Mouse (Mus musculus) midbrain, embryonic 10.5 days (tissue): ENCODE data around the gene Rasa3. TPM values are rescaled to one million over a fixed set of nuclear protein-coding genes. Genes with fewer than 3 reads are reported as not detected.

Experiments
- DNase-seq: peaks from one replicate; pipeline ENCODE4 v3.0.0-alpha.2; 2017; ENCODE audit warnings: low spot score
- H3K27ac ChIP-seq: fragments of 300-500 bp; sonication (generic); replicated peaks from 2 replicates; pipeline ENCODE4 v1.5.1; 2016; ENCODE audit warnings: mild to moderate bottlenecking
- H3K27me3 ChIP-seq: fragments of 300-500 bp; sonication (generic); 2 replicates; pipeline ENCODE4 v1.6.1; 2016; ENCODE audit warnings: low read depth, mild to moderate bottlenecking; ENCODE audit not compliant: poor library complexity, severe bottlenecking
- H3K36me3 ChIP-seq: fragments of 300-500 bp; sonication (generic); 2 replicates; pipeline ENCODE4 v1.6.1; 2016; ENCODE audit warnings: mild to moderate bottlenecking, moderate library complexity
- H3K4me1 ChIP-seq: fragments of 300-500 bp; sonication (generic); 2 replicates; pipeline ENCODE4 v1.6.1; 2016
- H3K4me3 ChIP-seq: fragments of 300-500 bp; sonication (generic); 2 replicates; pipeline ENCODE4 v1.5.1; 2016; ENCODE audit warnings: mild to moderate bottlenecking, moderate library complexity
- H3K9me3 ChIP-seq: fragments of 300-500 bp; sonication (generic); replicated peaks from 2 replicates; pipeline ENCODE4 v1.6.1; 2016; ENCODE audit warnings: mild to moderate bottlenecking
- WGBS: fragments of 180-500 bp; shearing (Covaris S2); methylation state at CpG from one replicate; pipeline ENCODE4 v1.1.7; 2016; 5-methylcytosine and 5-hydroxymethylcytosine counted together
- polyA plus RNA-seq: library from polyadenylated mRNA; unstranded; fragments of >200 nt; fragmentation: Nextera tagmentation; extraction: Ambion mirVana; gene quantifications from 2 replicates; pipeline ENCODE4 v1.2.1, GENCODE M21; 2016

Rasa3 gene
- polyA plus RNA-seq, 1 experiment from 2014 or later = 27.4 TPM

DNA sequence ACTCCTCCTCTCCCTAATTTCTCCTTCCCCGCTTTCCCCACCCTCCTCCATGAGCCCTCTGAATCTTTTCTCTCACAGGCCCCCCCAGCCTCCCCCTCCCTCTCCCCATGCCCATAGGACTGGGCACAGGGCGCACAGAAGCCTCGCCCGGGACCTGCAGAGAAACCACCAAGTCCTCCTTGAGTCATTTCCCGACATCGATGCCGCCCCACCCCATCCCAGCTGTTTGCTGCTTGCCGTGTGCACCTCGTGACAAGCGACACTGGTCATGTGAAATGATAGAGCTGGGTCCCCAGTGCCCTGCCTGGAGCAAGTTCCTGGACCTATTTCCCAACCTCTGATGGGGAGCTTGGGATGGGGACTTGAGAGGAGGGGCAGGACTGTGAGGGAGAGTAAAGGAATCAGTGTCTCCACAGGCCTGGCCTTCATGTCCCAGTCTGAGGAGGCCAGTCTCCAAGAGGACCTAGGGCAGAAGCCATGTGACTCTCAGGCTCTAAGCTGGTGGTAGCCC lies 53.4 kb downstream of the Rasa3 start:
- peak overlapping the region; percentile 85 for H3K27ac ChIP-seq
- no peak for DNase-seq
- no peak overlapping the region for H3K4me3 ChIP-seq
- no peaks in the 10 kb centered on the region; the same call in 1 of the 2 replicates for H3K9me3 ChIP-seq
- H3K4me1 ChIP-seq = peaks cover 27% of the 10 kb centered on the region
- H3K36me3 ChIP-seq = peaks cover 15% of the 10 kb centered on the region
- H3K27me3 ChIP-seq = no peaks in the 10 kb centered on the region
- 84% methylated on average over 10 of the region's 10 CpGs for WGBS

DNA sequence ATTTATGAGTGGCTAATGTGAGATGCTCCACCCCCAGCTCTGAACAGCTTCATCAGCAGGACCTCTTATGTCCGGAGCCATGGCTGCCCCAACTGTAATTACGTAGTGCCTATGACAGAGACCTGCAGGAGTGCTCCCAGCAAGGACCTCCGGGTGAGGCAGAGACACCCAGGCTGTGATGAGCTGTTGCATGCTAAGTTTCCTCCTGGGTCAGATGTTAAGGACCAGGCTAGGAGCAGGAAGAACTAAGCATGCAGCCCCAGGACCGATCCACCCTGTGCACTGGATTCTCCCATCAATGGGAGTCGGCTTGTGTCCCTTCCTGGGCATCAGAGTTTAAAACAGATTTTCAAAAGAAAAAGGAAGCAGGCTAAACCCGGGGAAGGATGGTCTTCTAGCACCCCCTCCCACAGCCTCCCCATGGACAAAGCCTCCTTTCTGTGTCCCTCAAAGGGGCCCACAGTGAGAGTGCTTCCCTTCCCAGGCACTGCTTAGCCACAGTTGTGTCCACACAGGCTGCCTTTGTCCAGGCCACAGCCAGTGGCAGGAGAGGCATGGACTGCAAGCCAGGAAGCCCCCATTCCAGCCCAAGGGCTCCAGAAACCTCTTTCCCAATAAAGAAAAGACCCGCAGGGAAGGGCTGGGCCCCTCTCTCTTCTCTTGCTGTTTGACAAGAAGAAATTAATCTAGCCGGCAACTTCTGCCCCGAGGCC lies 54.2 kb downstream of the Rasa3 start:
- Histone ChIP-seq H3K4me3 (no peak overlapping the region), H3K36me3 (peaks cover 15% of the 10 kb centered on the region), H3K27ac (peak overlapping the region; percentile 85), H3K4me1 (peaks cover 27% of the 10 kb centered on the region), H3K9me3 (no peaks in the 10 kb centered on the region; the same call in 1 of the 2 replicates), H3K27me3 (no peaks in the 10 kb centered on the region)
- peak; percentile 31 for DNase-seq
- 55% methylated on average over 9 of the region's 9 CpGs for WGBS

DNA sequence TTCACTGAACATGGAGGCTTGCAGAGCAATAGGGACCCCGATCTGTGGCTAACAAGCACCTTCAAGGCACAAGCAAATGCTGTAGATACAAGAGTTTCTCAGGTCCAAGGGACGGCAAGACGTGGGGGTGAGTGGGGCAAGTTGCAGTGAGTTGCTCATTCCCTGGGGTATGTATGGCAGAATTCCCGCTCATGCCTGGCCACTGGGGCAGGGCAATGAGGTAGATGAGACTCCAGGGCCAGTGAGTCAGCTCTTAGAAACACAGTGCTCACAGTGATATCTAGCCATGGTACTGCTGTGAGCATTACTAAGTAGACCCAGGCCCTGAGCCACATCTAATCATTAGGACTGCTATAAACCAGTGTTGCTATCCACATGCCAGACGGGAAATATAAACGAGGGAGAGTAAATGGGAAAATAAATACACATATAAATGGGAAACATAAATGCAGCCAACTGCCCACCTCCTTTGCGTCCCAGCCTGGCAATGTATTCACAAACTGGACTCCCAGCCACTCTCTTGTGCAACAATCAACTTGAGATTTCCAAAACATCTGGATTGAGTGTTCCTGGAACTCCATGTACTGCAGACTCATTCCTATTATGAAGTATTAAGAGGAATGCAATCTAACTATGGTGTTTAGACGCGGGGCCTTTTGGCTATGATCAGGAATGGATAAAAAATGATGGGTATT lies 57.0 kb downstream of the Rasa3 start:
- H3K9me3 ChIP-seq = no peaks in the 10 kb centered on the region
- no peaks in the 10 kb centered on the region for H3K36me3 ChIP-seq
- DNase-seq = no peak
- 93% methylated on average over 9 of the region's 9 CpGs for WGBS
- no peak overlapping the region for H3K4me3 ChIP-seq
- H3K27ac ChIP-seq = no peak overlapping the region
- H3K4me1 ChIP-seq = peaks cover 27% of the 10 kb centered on the region
- no peaks in the 10 kb centered on the region for H3K27me3 ChIP-seq

DNA sequence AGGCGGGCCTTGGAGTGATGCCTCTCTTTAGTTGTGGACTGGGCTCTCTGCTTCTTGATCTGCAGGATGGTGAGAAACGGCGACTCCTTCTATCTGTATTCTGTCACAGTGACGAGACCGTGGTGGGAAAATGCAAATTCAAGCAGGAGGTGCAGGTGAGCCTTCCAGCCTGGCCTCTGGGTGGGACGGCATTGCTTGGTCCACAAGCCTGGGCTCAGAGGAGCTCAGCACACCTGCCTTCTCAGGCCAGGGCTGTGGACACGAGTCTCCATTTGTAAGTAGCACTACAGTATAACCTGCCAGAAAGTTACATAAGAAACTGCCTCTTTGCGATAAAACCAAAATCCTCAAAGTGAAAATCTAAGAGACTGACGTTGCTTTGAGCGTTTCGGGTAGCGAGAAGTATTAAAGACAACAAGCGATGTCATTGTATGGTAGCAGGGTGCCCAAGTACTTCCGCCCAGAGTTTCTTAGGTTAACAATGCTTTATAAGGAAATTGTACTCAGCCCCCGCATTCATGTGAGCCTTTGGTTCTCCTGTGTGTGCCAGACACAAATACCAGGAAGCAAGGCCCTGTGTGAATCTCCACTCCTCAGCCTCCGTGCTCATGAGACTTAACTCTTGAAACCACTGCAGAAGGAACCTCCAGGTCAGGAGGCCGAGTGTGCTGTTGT lies 60.4 kb downstream of the Rasa3 start:
- H3K27ac ChIP-seq = no peak overlapping the region
- no peak overlapping the region for H3K4me3 ChIP-seq
- 0 out of 2 replicates have a peak, but pooled peaks cover 3% of the 10 kb centered on the region for H3K4me1 ChIP-seq
- peaks cover 23% of the 10 kb centered on the region for H3K36me3 ChIP-seq
- no peak for DNase-seq
- 90% methylated on average over 17 of the region's 17 CpGs for WGBS
- H3K27me3 ChIP-seq = no peaks in the 10 kb centered on the region
- H3K9me3 ChIP-seq = no peaks in the 10 kb centered on the region; the same call in 1 of the 2 replicates

DNA sequence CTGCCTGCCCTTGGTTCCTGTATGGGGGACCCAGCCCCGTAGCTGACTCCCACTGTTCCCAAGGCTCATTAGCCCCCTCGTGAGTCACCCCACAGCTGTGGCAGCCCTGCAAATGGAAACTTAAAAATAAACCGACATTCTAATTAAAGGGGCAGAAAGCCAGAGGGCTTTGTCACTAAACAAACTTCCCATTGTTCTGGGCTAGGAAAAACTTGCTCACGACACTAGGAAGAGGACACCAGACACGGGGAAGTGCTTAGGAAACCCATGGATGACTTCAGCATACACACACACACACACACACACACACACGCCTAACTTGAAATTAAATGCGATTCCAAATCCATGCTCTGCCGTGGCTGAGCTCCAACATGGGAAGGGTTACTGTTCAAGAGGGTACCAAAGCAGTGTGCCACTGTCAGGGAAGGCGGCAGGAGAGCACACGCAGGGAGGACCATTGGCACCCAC lies 62.4 kb downstream of the Rasa3 start:
- 71% methylated on average over 10 of the region's 10 CpGs for WGBS
- DNase-seq = no peak
- H3K27ac ChIP-seq = no peak overlapping the region
- no peaks in the 10 kb centered on the region; the same call in 1 of the 2 replicates for H3K9me3 ChIP-seq
- H3K36me3 ChIP-seq = peaks cover 24% of the 10 kb centered on the region
- H3K27me3 ChIP-seq = no peaks in the 10 kb centered on the region
- H3K4me3 ChIP-seq = no peak overlapping the region
- 0 out of 2 replicates have a peak, but pooled peaks cover 3% of the 10 kb centered on the region for H3K4me1 ChIP-seq

DNA sequence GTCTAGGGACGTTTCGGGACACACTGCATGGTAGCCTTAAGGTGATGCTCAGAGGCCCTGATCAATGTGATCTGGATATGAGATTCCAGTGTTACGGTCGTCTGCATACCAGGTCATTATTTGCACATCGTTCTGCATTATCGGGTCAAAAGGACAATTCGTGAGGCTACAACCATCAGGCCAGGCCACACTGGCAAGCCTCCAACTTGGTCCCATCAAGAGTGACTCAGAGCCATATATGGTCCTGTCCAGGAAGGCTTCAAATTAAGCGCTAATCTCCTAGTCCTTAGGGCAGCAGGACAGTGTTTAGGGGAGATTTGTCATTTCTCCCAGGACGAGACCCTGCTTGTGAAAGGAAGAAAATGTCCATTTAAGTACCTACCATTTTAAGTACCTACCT lies 63.3 kb downstream of the Rasa3 start:
- DNase-seq = no peak
- H3K27ac ChIP-seq = no peak overlapping the region
- peaks cover 24% of the 10 kb centered on the region for H3K36me3 ChIP-seq
- no peak overlapping the region for H3K4me3 ChIP-seq
- no peaks in the 10 kb centered on the region; the same call in 1 of the 2 replicates for H3K9me3 ChIP-seq
- 92% methylated on average over 9 of the region's 9 CpGs for WGBS
- H3K4me1 ChIP-seq = 0 out of 2 replicates have a peak, but pooled peaks cover 3% of the 10 kb centered on the region
- no peaks in the 10 kb centered on the region for H3K27me3 ChIP-seq

DNA sequence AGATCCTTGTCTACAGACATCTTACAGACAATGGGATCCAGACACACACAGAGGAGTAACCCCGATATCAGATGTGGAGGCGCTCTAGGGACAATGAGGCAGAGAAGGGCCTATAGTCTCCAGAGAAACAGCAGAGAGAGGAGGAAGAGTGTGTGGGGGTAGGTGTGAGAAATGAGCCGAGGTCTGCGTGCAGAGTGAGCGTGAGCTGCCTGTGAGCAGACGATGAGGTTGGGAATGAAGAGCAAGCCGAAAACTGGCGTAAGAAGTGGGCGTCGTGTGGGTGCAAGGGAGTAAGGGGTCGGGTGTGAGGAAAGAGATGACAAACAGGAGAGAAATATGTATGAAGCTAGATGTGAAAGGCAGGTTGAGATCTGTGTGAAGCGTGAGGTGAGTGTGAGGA lies 65.7 kb downstream of the Rasa3 start:
- 92% methylated on average over 12 of the region's 12 CpGs for WGBS
- H3K9me3 ChIP-seq = no peaks in the 10 kb centered on the region; the same call in 1 of the 2 replicates
- 0 out of 2 replicates have a peak, but pooled peaks cover 3% of the 10 kb centered on the region for H3K4me1 ChIP-seq
- no peak for DNase-seq
- H3K27me3 ChIP-seq = no peaks in the 10 kb centered on the region
- H3K4me3 ChIP-seq = no peak overlapping the region
- peaks cover 24% of the 10 kb centered on the region for H3K36me3 ChIP-seq
- no peak overlapping the region for H3K27ac ChIP-seq

DNA sequence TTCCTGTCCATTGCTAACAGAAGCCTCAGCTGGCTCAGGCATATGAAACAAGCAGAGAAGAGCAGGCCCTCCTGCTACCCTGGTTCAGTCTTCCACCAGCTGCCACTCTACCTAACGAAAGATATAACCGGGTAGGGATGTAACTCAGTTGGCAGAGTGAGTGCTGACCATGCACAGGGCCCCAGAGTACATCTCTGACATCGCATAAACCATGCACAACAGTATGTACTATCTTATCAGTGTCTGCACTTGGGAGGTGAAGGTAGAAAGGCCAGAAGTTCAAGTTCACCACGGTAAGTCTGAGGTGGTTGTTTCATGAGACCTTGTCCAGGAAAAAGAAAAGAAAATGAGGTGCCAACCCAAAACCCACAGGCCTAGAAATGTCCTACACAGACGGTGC lies 67.4 kb downstream of the Rasa3 start:
- WGBS = 91% methylated on average over 5 of the region's 5 CpGs
- Histone ChIP-seq H3K4me1 (0 out of 2 replicates have a peak, but pooled peaks cover 1% of the 10 kb centered on the region), H3K9me3 (no peaks in the 10 kb centered on the region; the same call in 1 of the 2 replicates), H3K4me3 (no peak overlapping the region), H3K27me3 (no peaks in the 10 kb centered on the region), H3K36me3 (peaks cover 24% of the 10 kb centered on the region), H3K27ac (no peak overlapping the region)
- no peak for DNase-seq

DNA sequence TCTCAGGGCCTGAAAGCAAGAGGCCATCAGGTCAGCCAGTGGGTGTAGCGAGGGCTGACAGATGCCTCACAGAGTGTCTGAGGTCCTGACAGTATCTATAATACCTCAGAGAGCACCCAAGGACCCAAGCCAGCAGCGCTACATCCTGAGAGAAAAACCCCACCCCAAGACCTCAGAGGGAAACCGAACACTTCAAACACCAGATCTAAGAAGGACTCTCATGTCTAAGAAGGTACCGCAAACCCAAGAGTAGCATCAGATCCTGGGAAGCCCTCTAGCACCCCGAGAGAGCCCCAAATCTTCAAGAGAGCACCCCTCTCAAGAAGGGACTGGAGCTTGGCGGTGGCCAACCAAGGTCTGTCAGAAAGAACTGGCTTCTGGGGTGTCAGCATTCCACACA lies 68.5 kb downstream of the Rasa3 start:
- Histone ChIP-seq H3K4me3 (no peak overlapping the region), H3K36me3 (peaks cover 21% of the 10 kb centered on the region), H3K4me1 (no peaks in the 10 kb centered on the region), H3K27me3 (no peaks in the 10 kb centered on the region), H3K9me3 (no peaks in the 10 kb centered on the region; the same call in 1 of the 2 replicates), H3K27ac (no peak overlapping the region)
- 88% methylated on average over 6 of the region's 6 CpGs for WGBS
- no peak for DNase-seq

DNA sequence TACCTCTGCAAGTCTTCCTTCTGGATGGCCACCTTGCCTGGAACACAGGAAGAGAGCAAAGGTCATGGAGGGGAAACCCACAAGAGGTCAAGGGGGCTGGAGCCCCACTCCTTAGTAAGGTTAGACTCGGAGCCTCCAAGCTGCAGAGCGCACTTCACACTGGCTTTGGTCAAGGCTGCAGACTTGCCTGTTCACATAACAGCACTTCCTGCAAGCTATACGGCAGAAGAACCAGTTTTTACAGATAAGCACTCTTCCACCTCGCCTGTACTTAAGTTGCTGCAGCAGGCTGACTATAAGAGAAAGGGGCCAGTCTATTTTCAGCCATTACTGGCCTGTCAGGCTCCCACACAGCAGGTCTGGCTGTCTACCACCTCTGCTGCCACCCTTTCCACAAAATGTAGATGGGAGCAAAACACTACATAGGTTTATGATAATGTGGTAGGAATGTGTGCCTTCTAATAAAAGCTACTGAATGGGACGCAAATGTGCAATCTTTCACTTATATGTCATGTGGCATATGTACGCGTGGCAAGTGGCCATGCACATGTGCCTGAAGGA lies 71.4 kb downstream of the Rasa3 start:
- Histone ChIP-seq H3K9me3 (no peaks in the 10 kb centered on the region), H3K36me3 (peaks cover 3% of the 10 kb centered on the region; the same call in 1 of the 2 replicates), H3K4me1 (no peaks in the 10 kb centered on the region), H3K27me3 (no peaks in the 10 kb centered on the region), H3K27ac (no peak overlapping the region), H3K4me3 (no peak overlapping the region)
- no peak for DNase-seq
- 86% methylated on average over 7 of the region's 7 CpGs for WGBS

DNA sequence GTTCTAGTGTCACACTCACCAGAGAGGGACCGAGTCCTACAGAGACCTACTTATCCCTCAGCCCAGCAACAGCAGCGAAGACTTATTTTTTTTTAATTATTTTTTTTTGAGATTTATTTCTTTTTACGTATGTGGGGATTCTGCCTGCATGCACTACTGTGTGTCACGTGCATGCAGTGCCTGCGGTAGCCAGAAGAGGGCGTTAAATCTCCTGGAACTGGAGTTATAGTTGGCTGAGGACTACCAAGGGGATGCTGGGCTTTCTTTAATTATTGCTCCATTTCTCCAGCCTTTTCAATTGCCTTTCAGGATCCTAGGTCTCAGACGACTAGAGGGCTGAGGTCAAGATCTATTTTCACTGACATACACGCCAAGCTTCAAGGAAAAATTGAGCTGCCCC lies 74.8 kb downstream of the Rasa3 start:
- Histone ChIP-seq H3K9me3 (no peaks in the 10 kb centered on the region), H3K27me3 (no peaks in the 10 kb centered on the region), H3K27ac (no peak overlapping the region), H3K36me3 (peaks cover 10% of the 10 kb centered on the region), H3K4me1 (no peaks in the 10 kb centered on the region), H3K4me3 (no peak overlapping the region)
- 61% methylated on average over 8 of the region's 8 CpGs for WGBS
- DNase-seq = peak; percentile 48

DNA sequence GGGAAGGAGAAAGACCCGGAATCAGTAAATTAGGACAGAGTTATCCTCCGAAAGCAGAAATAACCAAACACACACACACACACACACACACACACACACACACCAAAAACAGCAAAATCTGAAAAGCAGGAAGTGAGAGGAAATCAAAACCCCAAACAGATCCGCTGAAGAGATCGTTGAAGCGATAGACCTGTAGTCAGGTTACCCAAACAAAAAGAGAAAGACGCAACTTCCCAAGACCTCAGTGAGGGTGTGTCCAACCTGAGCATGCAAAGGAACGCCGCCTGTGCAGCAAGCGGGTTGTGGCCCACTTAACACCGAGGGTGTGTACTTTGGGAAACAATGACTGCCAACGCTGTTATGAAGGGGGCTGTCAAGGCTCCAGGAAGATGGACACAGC lies 76.2 kb downstream of the Rasa3 start:
- Histone ChIP-seq H3K4me1 (no peaks in the 10 kb centered on the region), H3K4me3 (no peak overlapping the region), H3K36me3 (peaks cover 24% of the 10 kb centered on the region), H3K27ac (no peak overlapping the region), H3K27me3 (no peaks in the 10 kb centered on the region), H3K9me3 (no peaks in the 10 kb centered on the region)
- no peak for DNase-seq
- 90% methylated on average over 11 of the region's 11 CpGs for WGBS
